Mouse (Mus musculus): ENCODE measurements around the gene Tmed2. TPM values are rescaled to one million over a fixed set of nuclear protein-coding genes. Genes with fewer than 3 reads are reported as not detected.

The Tmed2 gene
- polyA plus RNA-seq, 1 experiment from 2014 or later, result 588 TPM

- Histone ChIP-seq H3K9ac (no peak overlapping the region), H3K9me3 (ENCODE audit: low read depth, low read length) (no peaks in the 10 kb centered on the region), H3K27me3 (ENCODE audit: insufficient read depth, low read length) (no peaks in the 10 kb centered on the region), H3K4me1 (ENCODE audit: insufficient read depth) (peaks cover 4% of the 10 kb centered on the region; the same call in 1 of the 2 replicates), H3K4me2 (no peak overlapping the region), H3K36me3 (ENCODE audit: insufficient read depth) (peaks cover 2% of the 10 kb centered on the region; the same call in 1 of the 2 replicates), H3K4me3 (ENCODE audit: low read depth, low read length) (no peak overlapping the region), H3K27ac (ENCODE audit: low read depth) (no peak overlapping the region)
- no peak for TF ChIP-seq CTCF (IDR thresholded peaks at IDR 0.05; ENCODE audit: low read depth)
- DNase-seq, result no peak
- 78% methylated on average over 5 of the region's 5 CpGs for WGBS
- ATAC-seq (ENCODE audit: insufficient read depth), result no peak
These were observed 15.6 kb upstream of the Tmed2 start for GRCm38 (mm10) chr5:124524943-124525342.

GRCm38 (mm10) chr5:124528351-124528750, 12.1 kb upstream of the Tmed2 start:
- Histone ChIP-seq H3K4me1 (ENCODE audit: insufficient read depth) (peaks cover 10% of the 10 kb centered on the region; the same call in 1 of the 2 replicates), H3K9me3 (ENCODE audit: low read depth, low read length) (no peaks in the 10 kb centered on the region), H3K4me3 (ENCODE audit: low read depth, low read length) (peak overlapping the region; percentile 76; the same call in 1 of the 2 replicates), H3K27ac (ENCODE audit: low read depth) (no peak overlapping the region), H3K36me3 (ENCODE audit: insufficient read depth) (no peaks in the 10 kb centered on the region), H3K27me3 (ENCODE audit: insufficient read depth, low read length) (no peaks in the 10 kb centered on the region), H3K4me2 (peak overlapping the region; percentile 90), H3K9ac (0 out of 2 replicates have a peak overlapping the region, but pooled peaks have one; percentile 11)
- WGBS, result 62% methylated on average over 4 of the region's 4 CpGs
- TF ChIP-seq CTCF (IDR thresholded peaks at IDR 0.05; ENCODE audit: low read depth), result no peak
- no peak for DNase-seq
- ATAC-seq (ENCODE audit: insufficient read depth), result no peak

GRCm38 (mm10) chr5:124528791-124529190, 11.7 kb upstream of the Tmed2 start:
- H3K4me2 ChIP-seq, result peak overlapping the region; percentile 90
- H3K27me3 ChIP-seq (ENCODE audit: insufficient read depth, low read length), result no peaks in the 10 kb centered on the region
- H3K27ac ChIP-seq (ENCODE audit: low read depth), result peak overlapping the region; percentile 66; the same call in 1 of the 2 replicates
- peak overlapping the region; percentile 76 for H3K4me3 ChIP-seq (ENCODE audit: low read depth, low read length)
- peak overlapping the region; percentile 24; the same call in 1 of the 2 replicates for H3K9ac ChIP-seq
- peak; percentile 26 for DNase-seq
- no peak for ATAC-seq (ENCODE audit: insufficient read depth)
- H3K36me3 ChIP-seq (ENCODE audit: insufficient read depth), result no peaks in the 10 kb centered on the region
- TF ChIP-seq CTCF (IDR thresholded peaks at IDR 0.05; ENCODE audit: low read depth), result no peak
- WGBS, result 18% methylated on average over 9 of the region's 9 CpGs
- peaks cover 10% of the 10 kb centered on the region; the same call in 1 of the 2 replicates for H3K4me1 ChIP-seq (ENCODE audit: insufficient read depth)
- no peaks in the 10 kb centered on the region for H3K9me3 ChIP-seq (ENCODE audit: low read depth, low read length)

- H3K27ac ChIP-seq (ENCODE audit: low read depth), result peak overlapping the region; percentile 66; the same call in 1 of the 2 replicates
- peaks cover 10% of the 10 kb centered on the region; the same call in 1 of the 2 replicates for H3K4me1 ChIP-seq (ENCODE audit: insufficient read depth)
- H3K4me2 ChIP-seq, result peak overlapping the region; percentile 90
- TF ChIP-seq CTCF (IDR thresholded peaks at IDR 0.05; ENCODE audit: low read depth), result no peak
- peak overlapping the region; percentile 76 for H3K4me3 ChIP-seq (ENCODE audit: low read depth, low read length)
- ATAC-seq (ENCODE audit: insufficient read depth), result no peak
- peak; percentile 40 for DNase-seq
- H3K9me3 ChIP-seq (ENCODE audit: low read depth, low read length), result no peaks in the 10 kb centered on the region
- H3K27me3 ChIP-seq (ENCODE audit: insufficient read depth, low read length), result no peaks in the 10 kb centered on the region
- WGBS, result 17% methylated on average over 8 of the region's 8 CpGs
- no peaks in the 10 kb centered on the region for H3K36me3 ChIP-seq (ENCODE audit: insufficient read depth)
- H3K9ac ChIP-seq, result peak overlapping the region; percentile 24; the same call in 1 of the 2 replicates
These were observed 11.3 kb upstream of the Tmed2 start for GRCm38 (mm10) chr5:124529191-124529651.

GRCm38 (mm10) chr5:124529697-124530096, 10.8 kb upstream of the Tmed2 start:
- 44% methylated on average over 8 of the region's 8 CpGs for WGBS
- H3K9ac ChIP-seq, result peak overlapping the region; percentile 74
- ATAC-seq (ENCODE audit: insufficient read depth) (no peak), DNase-seq (no peak)
- TF ChIP-seq CTCF (IDR thresholded peaks at IDR 0.05; ENCODE audit: low read depth), result no peak
- no peaks in the 10 kb centered on the region for H3K27me3 ChIP-seq (ENCODE audit: insufficient read depth, low read length)
- H3K27ac ChIP-seq (ENCODE audit: low read depth), result no peak overlapping the region
- no peaks in the 10 kb centered on the region for H3K36me3 ChIP-seq (ENCODE audit: insufficient read depth)
- H3K4me2 ChIP-seq, result peak overlapping the region; percentile 90
- peak overlapping the region; percentile 76 for H3K4me3 ChIP-seq (ENCODE audit: low read depth, low read length)
- peaks cover 10% of the 10 kb centered on the region; the same call in 1 of the 2 replicates for H3K4me1 ChIP-seq (ENCODE audit: insufficient read depth)
- H3K9me3 ChIP-seq (ENCODE audit: low read depth, low read length), result no peaks in the 10 kb centered on the region

- ATAC-seq (ENCODE audit: insufficient read depth) (peak; percentile 92), DNase-seq (peak; percentile 92)
- Histone ChIP-seq H3K36me3 (ENCODE audit: insufficient read depth) (no peaks in the 10 kb centered on the region), H3K9me3 (ENCODE audit: low read depth, low read length) (no peaks in the 10 kb centered on the region), H3K27ac (ENCODE audit: low read depth) (peak within 1 kb of the TSS; percentile 79), H3K4me1 (ENCODE audit: insufficient read depth) (peaks cover 10% of the 10 kb centered on the region; the same call in 1 of the 2 replicates), H3K9ac (peak within 1 kb of the TSS; percentile 74), H3K27me3 (ENCODE audit: insufficient read depth, low read length) (no peaks in the 10 kb centered on the region), H3K4me2 (peak within 1 kb of the TSS; percentile 90), H3K4me3 (ENCODE audit: low read depth, low read length) (peak within 1 kb of the TSS; percentile 76)
- WGBS, result under 1% methylated on average over 83 of the region's 96 CpGs
- no peak for TF ChIP-seq CTCF (IDR thresholded peaks at IDR 0.05; ENCODE audit: low read depth)
These were observed 9.6 kb upstream of the Tmed2 start, which contains the start of gene Rilpl1 for GRCm38 (mm10) chr5:124530655-124531582. Gene Rilpl1 (minus strand): TSS chr5:124531391.

- peak; percentile 30 for DNase-seq
- H3K9ac ChIP-seq, result peak overlapping the region; percentile 74
- H3K4me3 ChIP-seq (ENCODE audit: low read depth, low read length), result peak overlapping the region; percentile 76
- H3K9me3 ChIP-seq (ENCODE audit: low read depth, low read length), result no peaks in the 10 kb centered on the region
- WGBS, result 14% methylated on average over 14 of the region's 14 CpGs
- H3K27me3 ChIP-seq (ENCODE audit: insufficient read depth, low read length), result no peaks in the 10 kb centered on the region
- peak overlapping the region; percentile 90 for H3K4me2 ChIP-seq
- peak overlapping the region; percentile 79 for H3K27ac ChIP-seq (ENCODE audit: low read depth)
- no peak for TF ChIP-seq CTCF (IDR thresholded peaks at IDR 0.05; ENCODE audit: low read depth)
- peaks cover 10% of the 10 kb centered on the region; the same call in 1 of the 2 replicates for H3K4me1 ChIP-seq (ENCODE audit: insufficient read depth)
- ATAC-seq (ENCODE audit: insufficient read depth), result peak; percentile 61
- no peaks in the 10 kb centered on the region for H3K36me3 ChIP-seq (ENCODE audit: insufficient read depth)
These were observed 8.9 kb upstream of the Tmed2 start for GRCm38 (mm10) chr5:124531583-124531930.

Measured in lung, embryonic 14.5 days (tissue).